In genomic region chr4:66715821-66716760, GRCm38 (mm10) we compare ENCODE assay signal across 10 mouse cellular contexts.
DNase-seq lines count a peak whose midpoint lies in the region; ATAC-seq and TF ChIP-seq lines count a peak whose summit lies in the region.
"Had no signal": no experiment of that assay in that cellular context is flagged by ENCODE, and none has a peak within 500 bp of the region (broad histone marks: within the 10 kb centered on the region; RNA-seq: fewer than 3 reads in every experiment).

No protein-coding gene starts in this region.

- peak; percentile 19; the same call in 1 of the 2 replicates for TF ChIP-seq CTCF in midbrain, postnatal 0 days (IDR thresholded peaks at IDR 0.05)

- H3K9me3 ChIP-seq in forebrain, embryonic 11.5 days (ENCODE audit: control insufficient read depth, low read length) = no peaks in the 10 kb centered on the region
- no peaks in the 10 kb centered on the region for H3K9me3 ChIP-seq in forebrain, embryonic 10.5 days
- no peaks in the 10 kb centered on the region for H3K9me3 ChIP-seq in hindbrain, embryonic 12.5 days (replicated peaks)
- H3K9me3 ChIP-seq in midbrain, postnatal 0 days (ENCODE audit: low read length) = no peaks in the 10 kb centered on the region
- H3K9me3 ChIP-seq in heart, embryonic 12.5 days (replicated peaks) = no peaks in the 10 kb centered on the region
- H3K9me3 ChIP-seq: liver, embryonic 13.5 days had no signal

- H3K27ac ChIP-seq in forebrain, embryonic 11.5 days (ENCODE audit: low read depth, low read length) = no peak overlapping the region
- no peak overlapping the region for H3K27ac ChIP-seq in forebrain, embryonic 10.5 days
- peak overlapping the region; percentile 35; the same call in 1 of the 2 replicates for H3K27ac ChIP-seq in hindbrain, embryonic 12.5 days
- no peak overlapping the region for H3K27ac ChIP-seq in midbrain, postnatal 0 days (ENCODE audit: low read depth, low read length)
- H3K27ac ChIP-seq in heart, embryonic 12.5 days (ENCODE audit: poor library complexity, severe bottlenecking) = no peak overlapping the region
- H3K27ac ChIP-seq: liver, embryonic 13.5 days had no signal

- H3K4me1 ChIP-seq in forebrain, embryonic 11.5 days (replicated peaks; ENCODE audit: control insufficient read depth, insufficient read depth, low read length) = no peaks in the 10 kb centered on the region
- H3K4me1 ChIP-seq in forebrain, embryonic 10.5 days = no peaks in the 10 kb centered on the region
- H3K4me1 ChIP-seq in hindbrain, embryonic 12.5 days = peaks cover 4% of the 10 kb centered on the region; the same call in 1 of the 2 replicates
- no peaks in the 10 kb centered on the region for H3K4me1 ChIP-seq in midbrain, postnatal 0 days (ENCODE audit: insufficient read depth, low read length)
- no peaks in the 10 kb centered on the region for H3K4me1 ChIP-seq in heart, embryonic 12.5 days (replicated peaks)
- H3K4me1 ChIP-seq: liver, embryonic 13.5 days had no signal

- no peaks in the 10 kb centered on the region for H3K36me3 ChIP-seq in forebrain, embryonic 11.5 days (ENCODE audit: control insufficient read depth, insufficient read depth, low read length)
- H3K36me3 ChIP-seq in forebrain, embryonic 10.5 days (replicated peaks) = no peaks in the 10 kb centered on the region
- H3K36me3 ChIP-seq in hindbrain, embryonic 12.5 days = no peaks in the 10 kb centered on the region
- H3K36me3 ChIP-seq in midbrain, postnatal 0 days (ENCODE audit: insufficient read depth, low read length) = no peaks in the 10 kb centered on the region
- H3K36me3 ChIP-seq in heart, embryonic 12.5 days = no peaks in the 10 kb centered on the region
- H3K36me3 ChIP-seq: liver, embryonic 13.5 days had no signal

- no peak overlapping the region for H3K9ac ChIP-seq in forebrain, embryonic 11.5 days (ENCODE audit: low read length)
- H3K9ac ChIP-seq in hindbrain, embryonic 12.5 days = no peak overlapping the region
- H3K9ac ChIP-seq in midbrain, postnatal 0 days (replicated peaks; ENCODE audit: low read length, poor library complexity, severe bottlenecking) = no peak overlapping the region
- H3K9ac ChIP-seq in heart, embryonic 12.5 days = no peak overlapping the region
- H3K9ac ChIP-seq: liver, embryonic 13.5 days had no signal

- peak; percentile 85 for ATAC-seq in forebrain, embryonic 11.5 days (replicated peaks; ENCODE audit: low FRiP score)
- peak; percentile 94 for ATAC-seq in hindbrain, embryonic 12.5 days (ENCODE audit: low FRiP score)
- peak; percentile 76; the same call in 1 of the 2 replicates for ATAC-seq in midbrain, postnatal 0 days (ENCODE audit: low FRiP score)
- ATAC-seq in heart, embryonic 12.5 days (ENCODE audit: insufficient number of reproducible peaks, low FRiP score) = no peak
- no peak for ATAC-seq in megakaryocyte, adult 5-6 weeks (ENCODE audit: poor library complexity, severe bottlenecking)
- ATAC-seq: Patski had no signal

- no peak overlapping the region for H3K4me2 ChIP-seq in forebrain, embryonic 11.5 days (ENCODE audit: low read depth, low read length, severe bottlenecking)
- H3K4me2 ChIP-seq in hindbrain, embryonic 12.5 days (replicated peaks) = no peak overlapping the region
- no peak overlapping the region for H3K4me2 ChIP-seq in midbrain, postnatal 0 days (ENCODE audit: low read depth, low read length, poor library complexity, severe bottlenecking)
- H3K4me2 ChIP-seq in heart, embryonic 12.5 days = no peak overlapping the region
- H3K4me2 ChIP-seq: liver, embryonic 13.5 days had no signal

- DNase-seq in forebrain, embryonic 11.5 days (ENCODE audit: low spot score) = no peak
- no peak for DNase-seq in forebrain, embryonic 10.5 days (ENCODE audit: extremely low spot score, low spot score)
- DNase-seq in brain, embryonic 18.5 days (ENCODE audit: low read depth, low spot score) = peak; percentile 16
- peak; percentile 84 for DNase-seq in midbrain, postnatal 0 days (ENCODE audit: low spot score)
- no peak for DNase-seq in heart, adult 18-20 months
- DNase-seq: liver, embryonic 13.5 days had no signal

- 81% methylated on average over 6 of the region's 6 CpGs for WGBS in forebrain, embryonic 11.5 days
- 87% methylated on average over 6 of the region's 6 CpGs for WGBS in forebrain, embryonic 10.5 days
- WGBS in hindbrain, embryonic 12.5 days = 76% methylated on average over 6 of the region's 6 CpGs
- 60% methylated on average over 6 of the region's 6 CpGs for WGBS in midbrain, postnatal 0 days
- 73% methylated on average over 6 of the region's 6 CpGs for WGBS in heart, embryonic 12.5 days

- no peaks in the 10 kb centered on the region for H3K27me3 ChIP-seq in forebrain, embryonic 11.5 days (ENCODE audit: control insufficient read depth, insufficient read depth, low read length)
- H3K27me3 ChIP-seq in forebrain, embryonic 10.5 days (ENCODE audit: poor library complexity, severe bottlenecking) = no peaks in the 10 kb centered on the region
- no peaks in the 10 kb centered on the region for H3K27me3 ChIP-seq in hindbrain, embryonic 12.5 days
- no peaks in the 10 kb centered on the region for H3K27me3 ChIP-seq in midbrain, postnatal 0 days (ENCODE audit: insufficient read depth, low read length)
- no peaks in the 10 kb centered on the region for H3K27me3 ChIP-seq in heart, embryonic 12.5 days (replicated peaks)
- H3K27me3 ChIP-seq: liver, embryonic 13.5 days; Patski had no signal

- no peak overlapping the region for H3K4me3 ChIP-seq in forebrain, embryonic 11.5 days (ENCODE audit: low read depth, low read length)
- no peak overlapping the region for H3K4me3 ChIP-seq in forebrain, embryonic 10.5 days
- H3K4me3 ChIP-seq in hindbrain, embryonic 12.5 days = no peak overlapping the region
- H3K4me3 ChIP-seq in midbrain, postnatal 0 days (ENCODE audit: low read depth, low read length) = no peak overlapping the region
- no peak overlapping the region for H3K4me3 ChIP-seq in heart, embryonic 12.5 days
- H3K4me3 ChIP-seq: liver, embryonic 13.5 days had no signal

Comparison
In these comparisons a context has a peak if more than half of its experiments do, and no peak if none do; other contexts are left out.
1. ATAC-seq: peak in forebrain, embryonic 11.5 days (single experiment), hindbrain, embryonic 12.5 days (single experiment) and midbrain, postnatal 0 days (single experiment); none in heart, embryonic 12.5 days (single experiment) and megakaryocyte, adult 5-6 weeks (single experiment).
2. DNase-seq: peak in brain, embryonic 18.5 days (single experiment) and midbrain, postnatal 0 days (single experiment); none in forebrain, embryonic 11.5 days (single experiment), forebrain, embryonic 10.5 days (single experiment) and heart, adult 18-20 months (0 of 2).